Mouse (Mus musculus) kidney, embryonic 16.5 days (tissue): ENCODE measurements at regions not wholly inside any gene's neighbourhood (a gene's known extent, or its start where the extent isn't known, plus 50 kb on each side); places are given as distances from the start of the nearest gene placed in this dataset.
A peak's percentile ranks its signal among the peaks of the same experiment; 100 is the strongest.
"Not testable (repeated sequence)": the region's sequence is repeated elsewhere in the genome, so short reads cannot be mapped to it uniquely, and the experiment has no call there.

ENCODE experiments used
- ATAC-seq: fragments of 200-750 bp; cut with Nextera tagmentation; 2 replicates; pipeline ENCODE4 v1.8.0; 2017; ENCODE audit warnings: moderate TSS enrichment; ENCODE audit not compliant: low FRiP score, low TSS enrichment
- H3K27ac ChIP-seq: fragments of 300-500 bp; sonication (generic); 2 replicates; pipeline ENCODE4 v1.5.1; 2014; ENCODE audit warnings: low read length
- H3K27me3 ChIP-seq: fragments of 300-500 bp; sonication (generic); 2 replicates; pipeline ENCODE4 v1.6.1; 2014; ENCODE audit warnings: low read length, control low read depth, mixed read lengths; ENCODE audit not compliant: insufficient read depth
- H3K36me3 ChIP-seq: fragments of 300-500 bp; sonication (generic); 2 replicates; pipeline ENCODE4 v1.6.1; 2014; ENCODE audit warnings: low read length, control low read depth, mixed read lengths; ENCODE audit not compliant: insufficient read depth
- H3K4me1 ChIP-seq: fragments of 300-500 bp; sonication (generic); 2 replicates; pipeline ENCODE4 v1.6.1; 2014; ENCODE audit warnings: low read length, control low read depth, mixed read lengths; ENCODE audit not compliant: insufficient read depth
- H3K4me2 ChIP-seq: fragments of 300-500 bp; sonication (generic); replicated peaks from 2 replicates; pipeline ENCODE4 v1.6.1; 2014; ENCODE audit warnings: low read depth, low read length
- H3K4me3 ChIP-seq: fragments of 300-500 bp; sonication (generic); 2 replicates; pipeline ENCODE4 v1.5.1; 2014; ENCODE audit warnings: mild to moderate bottlenecking, low read length
- H3K9ac ChIP-seq: fragments of 300-500 bp; sonication (generic); replicated peaks from 2 replicates; pipeline ENCODE4 v1.6.1; 2014; ENCODE audit warnings: low read length
- H3K9me3 ChIP-seq: fragments of 300-500 bp; sonication (generic); 2 replicates; pipeline ENCODE4 v1.6.1; 2016; ENCODE audit warnings: low read length, control low read depth
- WGBS: fragments of 180-500 bp; shearing (Covaris S2); extraction: QIAGEN DNeasy Blood & Tissue Kit; methylation state at CpG from one replicate; pipeline ENCODE4 v1.1.7; 2014; 5-methylcytosine and 5-hydroxymethylcytosine counted together

DNA sequence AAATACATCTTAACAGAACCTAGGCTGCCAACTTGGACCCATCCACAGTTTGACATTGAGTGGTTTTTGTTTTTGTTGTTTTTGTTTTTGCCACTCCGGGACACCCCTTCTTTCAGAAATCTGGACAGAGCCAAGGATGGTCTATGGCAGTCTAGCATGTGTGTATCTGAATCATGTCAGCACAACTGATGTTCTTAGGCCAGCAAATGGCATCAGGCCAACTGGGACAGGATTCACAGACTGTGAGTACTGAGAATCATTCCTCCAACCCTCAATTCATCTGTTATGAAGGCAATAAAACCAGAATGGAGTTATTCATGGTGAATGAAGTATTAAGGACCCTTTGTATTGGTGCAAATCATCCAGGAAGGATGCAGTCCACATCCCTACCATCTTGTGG is 1372.5 kb upstream of the Rag2 start:
- ATAC-seq = no peak
- H3K4me2 ChIP-seq = no peak overlapping the region
- H3K27ac ChIP-seq = no peak overlapping the region
- no peak overlapping the region for H3K9ac ChIP-seq
- 87% methylated on average over 1 of the region's 1 CpGs for WGBS
- H3K36me3 ChIP-seq = no peaks in the 10 kb centered on the region
- no peaks in the 10 kb centered on the region for H3K4me1 ChIP-seq
- H3K4me3 ChIP-seq = no peak overlapping the region
- H3K27me3 ChIP-seq = no peaks in the 10 kb centered on the region
- H3K9me3 ChIP-seq = no peaks in the 10 kb centered on the region

DNA sequence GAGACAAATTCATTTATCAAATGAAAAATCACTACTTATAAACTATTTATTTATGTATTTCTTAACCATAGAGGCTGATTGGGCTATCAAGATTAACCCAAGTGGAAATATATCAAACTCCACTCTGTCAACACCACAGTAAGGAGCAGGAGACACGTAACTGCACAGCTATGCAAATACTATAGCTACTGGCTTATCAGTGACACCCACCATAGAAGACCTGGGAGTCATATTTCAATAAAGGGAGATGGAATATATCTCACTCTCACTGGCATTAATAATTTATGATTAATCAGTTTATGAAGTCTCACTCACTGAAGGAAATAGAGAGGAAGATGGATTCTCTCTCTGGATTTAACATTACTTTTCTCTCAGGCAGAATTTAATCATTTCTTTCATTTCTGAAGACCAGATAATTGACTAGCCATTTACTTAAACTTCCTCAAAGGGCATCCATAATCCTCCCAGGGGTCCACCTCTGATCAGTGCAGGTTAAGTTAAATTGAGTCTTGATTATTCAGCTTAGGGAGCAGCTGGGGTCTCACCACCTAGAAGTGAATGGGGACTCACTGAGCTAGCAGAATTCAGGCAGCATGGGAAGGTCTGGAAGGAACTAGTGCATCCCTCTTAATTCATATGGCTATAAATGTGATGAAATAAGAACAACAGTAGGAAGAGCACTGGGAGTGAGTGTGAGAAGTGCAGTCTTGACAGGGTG is 1365.2 kb upstream of the Rag2 start:
- Histone ChIP-seq H3K27me3 (no peaks in the 10 kb centered on the region), H3K27ac (no peak overlapping the region), H3K4me3 (no peak overlapping the region), H3K9me3 (no peaks in the 10 kb centered on the region), H3K36me3 (no peaks in the 10 kb centered on the region), H3K9ac (no peak overlapping the region), H3K4me1 (no peaks in the 10 kb centered on the region), H3K4me2 (no peak overlapping the region)
- ATAC-seq = no peak
- 51% methylated on average over 1 of the region's 1 CpGs for WGBS

GRCm38 (mm10) chr2:100306516-100306915 is 1318.0 kb upstream of the Rag2 start:
- H3K4me2 ChIP-seq = no peak overlapping the region
- no peaks in the 10 kb centered on the region for H3K4me1 ChIP-seq
- no peaks in the 10 kb centered on the region for H3K36me3 ChIP-seq
- H3K27me3 ChIP-seq = no peaks in the 10 kb centered on the region
- H3K4me3 ChIP-seq = no peak overlapping the region
- H3K27ac ChIP-seq = no peak overlapping the region
- no peak overlapping the region for H3K9ac ChIP-seq
- peak; percentile 39; the same call in 1 of the 2 replicates for ATAC-seq
- no peaks in the 10 kb centered on the region for H3K9me3 ChIP-seq
- 53% methylated on average over 7 of the region's 7 CpGs for WGBS

DNA sequence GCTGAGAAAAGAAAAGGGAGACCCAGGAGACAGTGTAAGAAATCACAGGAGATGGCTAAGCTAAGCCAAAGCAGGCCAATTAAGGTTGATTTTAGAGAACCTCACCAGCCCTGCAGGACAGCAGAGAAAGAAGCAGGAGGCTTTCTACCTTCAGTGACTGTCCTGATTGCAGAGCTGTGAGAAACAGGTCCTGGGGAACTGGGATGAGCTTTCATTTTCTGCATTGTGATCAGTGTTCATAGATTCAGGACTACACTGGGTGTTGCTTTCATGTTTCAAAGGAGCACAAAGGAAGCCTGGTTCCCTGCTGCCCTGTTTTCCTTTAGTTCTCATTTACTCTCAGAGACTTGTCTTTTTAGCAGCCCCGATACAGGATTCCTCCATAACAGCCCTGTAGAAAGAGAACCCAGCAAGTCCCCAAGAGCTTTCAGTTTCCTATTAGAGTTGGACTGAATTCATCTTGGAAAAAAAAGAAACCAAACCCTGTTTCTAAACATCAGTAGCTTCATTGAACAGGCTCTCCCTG is 1311.7 kb upstream of the Rag2 start:
- Histone ChIP-seq H3K9ac (no peak overlapping the region), H3K4me2 (no peak overlapping the region), H3K36me3 (no peaks in the 10 kb centered on the region), H3K9me3 (no peaks in the 10 kb centered on the region), H3K27ac (no peak overlapping the region), H3K4me1 (no peaks in the 10 kb centered on the region), H3K4me3 (no peak overlapping the region), H3K27me3 (no peaks in the 10 kb centered on the region)
- no peak for ATAC-seq
- WGBS = 81% methylated on average over 1 of the region's 1 CpGs

DNA sequence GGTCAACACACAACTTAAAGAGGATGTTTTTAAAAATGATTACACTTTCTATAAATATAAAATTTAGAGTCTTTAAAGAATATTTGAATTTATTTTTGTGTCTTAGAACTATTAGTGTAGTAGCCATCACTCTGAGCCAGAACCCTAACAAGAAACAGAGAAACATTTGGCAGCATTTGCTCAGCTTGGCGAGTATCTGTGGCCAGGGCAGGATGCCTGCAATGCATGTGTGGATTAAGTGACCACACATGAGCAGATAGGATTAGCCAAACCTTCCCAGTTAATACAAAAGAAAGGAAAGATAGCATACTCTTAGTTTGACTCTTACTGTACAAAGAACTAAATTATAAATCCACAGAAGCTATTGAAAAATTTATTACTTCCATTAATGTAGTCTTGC is 1304.1 kb upstream of the Rag2 start:
- no peak for ATAC-seq

GRCm38 (mm10) chr2:100340713-100341112 is 1283.8 kb upstream of the Rag2 start:
- Histone ChIP-seq H3K4me3 (no peak overlapping the region), H3K4me2 (no peak overlapping the region), H3K9ac (no peak overlapping the region), H3K27me3 (no peaks in the 10 kb centered on the region), H3K4me1 (no peaks in the 10 kb centered on the region), H3K9me3 (no peaks in the 10 kb centered on the region), H3K36me3 (no peaks in the 10 kb centered on the region), H3K27ac (no peak overlapping the region)
- ATAC-seq = no peak
- WGBS = 65% methylated on average over 4 of the region's 4 CpGs

More for the DNA sequence above, 1304.1 kb upstream of the Rag2 start:
- no peaks in the 10 kb centered on the region for H3K27me3 ChIP-seq
- H3K4me1 ChIP-seq = no peaks in the 10 kb centered on the region
- no peak overlapping the region for H3K4me2 ChIP-seq
- no peaks in the 10 kb centered on the region for H3K9me3 ChIP-seq
- no peak overlapping the region for H3K27ac ChIP-seq
- H3K4me3 ChIP-seq = no peak overlapping the region
- WGBS = 57% methylated on average over 1 of the region's 1 CpGs
- H3K36me3 ChIP-seq = no peaks in the 10 kb centered on the region
- no peak overlapping the region for H3K9ac ChIP-seq

- 90% methylated on average over 3 of the region's 3 CpGs for WGBS
- H3K9me3 ChIP-seq = no peaks in the 10 kb centered on the region
- no peak for ATAC-seq
These were observed 1279.5 kb upstream of the Rag2 start for GRCm38 (mm10) chr2:100344921-100345425.

GRCm38 (mm10) chr2:100365616-100366015 is 1258.9 kb upstream of the Rag2 start:
- H3K27ac ChIP-seq, H3K4me1 ChIP-seq, ATAC-seq, H3K27me3 ChIP-seq, H3K9ac ChIP-seq, H3K4me2 ChIP-seq, H3K9me3 ChIP-seq, H3K4me3 ChIP-seq, H3K36me3 ChIP-seq: not testable (repeated sequence)
- WGBS = 95% methylated on average over 10 of the region's 10 CpGs

More at GRCm38 (mm10) chr2:100344921-100345425, 1279.5 kb upstream of the Rag2 start:
- Histone ChIP-seq H3K4me1 (no peaks in the 10 kb centered on the region), H3K27me3 (no peaks in the 10 kb centered on the region), H3K27ac (no peak overlapping the region), H3K4me3 (no peak overlapping the region), H3K9ac (no peak overlapping the region), H3K4me2 (no peak overlapping the region), H3K36me3 (no peaks in the 10 kb centered on the region)

DNA sequence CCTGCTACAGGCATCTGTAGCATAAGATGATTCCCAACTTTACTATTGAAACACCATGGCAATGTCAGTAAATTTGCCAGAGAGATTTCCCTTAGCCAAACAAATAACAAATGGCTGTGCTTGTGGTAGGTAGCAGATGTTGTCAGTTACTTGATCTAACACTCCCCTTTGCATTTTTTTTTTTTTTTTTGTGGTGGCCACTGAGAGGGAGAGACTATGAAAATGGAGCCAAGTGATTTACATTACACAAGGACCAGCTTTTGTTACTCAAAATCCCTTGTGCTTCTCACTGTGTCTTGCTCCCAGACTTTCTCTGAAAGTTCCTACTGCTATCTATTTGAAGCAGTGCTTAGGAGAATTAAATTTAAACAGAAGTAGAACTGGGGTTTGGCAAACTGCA is 1224.7 kb upstream of the Rag2 start:
- H3K27ac ChIP-seq = no peak overlapping the region
- H3K4me3 ChIP-seq = no peak overlapping the region
- H3K4me1 ChIP-seq = no peaks in the 10 kb centered on the region
- no peaks in the 10 kb centered on the region for H3K9me3 ChIP-seq
- no peak overlapping the region for H3K4me2 ChIP-seq
- H3K9ac ChIP-seq = no peak overlapping the region
- no peak for ATAC-seq
- no peaks in the 10 kb centered on the region for H3K27me3 ChIP-seq
- no peaks in the 10 kb centered on the region for H3K36me3 ChIP-seq

DNA sequence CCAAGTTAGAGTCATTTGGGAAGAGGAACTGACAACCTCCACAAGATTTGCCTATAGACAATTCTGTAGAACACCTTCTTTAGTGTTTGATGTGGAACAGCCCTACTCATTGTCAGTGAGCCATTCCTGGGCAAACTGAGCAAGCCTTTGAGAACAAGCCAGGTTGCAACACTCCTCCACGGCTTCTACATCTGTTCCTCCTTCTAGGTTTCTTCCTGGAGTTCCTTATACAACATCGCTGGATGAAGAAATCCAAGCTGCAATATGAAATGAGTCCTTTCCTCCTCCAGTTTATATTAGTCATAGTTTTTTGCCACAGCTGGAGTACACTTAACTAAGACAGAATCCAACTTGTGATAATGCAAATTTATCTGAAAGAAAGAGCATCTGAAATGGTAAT is 1197.9 kb upstream of the Rag2 start:
- Histone ChIP-seq H3K27ac (no peak overlapping the region), H3K27me3 (no peaks in the 10 kb centered on the region), H3K9ac (no peak overlapping the region), H3K4me3 (no peak overlapping the region), H3K4me2 (no peak overlapping the region), H3K9me3 (no peaks in the 10 kb centered on the region), H3K36me3 (no peaks in the 10 kb centered on the region), H3K4me1 (no peaks in the 10 kb centered on the region)
- WGBS = 83% methylated on average over 2 of the region's 2 CpGs
- ATAC-seq = no peak
